Mouse (Mus musculus): ENCODE measurements at regions not wholly inside any gene's neighbourhood (a gene's known extent, or its start where the extent isn't known, plus 50 kb on each side); places are given as distances from the start of the nearest gene placed in this dataset.

DNA sequence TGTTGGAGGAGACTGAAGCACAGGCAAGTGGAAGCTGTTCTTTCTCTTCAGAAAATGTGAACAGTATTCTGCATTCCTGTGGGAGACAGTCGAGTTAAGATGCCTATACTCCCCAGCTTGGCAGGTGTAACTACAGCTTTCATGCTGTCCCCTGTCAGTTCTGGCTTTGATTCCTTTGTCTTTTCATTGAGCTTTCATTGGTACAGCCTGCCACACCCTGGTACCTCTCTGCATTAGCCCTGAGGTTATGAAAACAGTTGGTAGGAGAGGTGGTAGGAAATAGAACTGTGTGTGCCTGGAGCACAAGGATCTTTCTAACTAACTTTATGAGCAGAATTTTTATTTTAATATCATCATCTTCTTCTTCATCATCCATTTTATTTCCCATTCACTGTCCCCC lies 551.6 kb downstream of the Car8 start:
- DNase-seq (ENCODE audit: low spot score) = no peak

DNA sequence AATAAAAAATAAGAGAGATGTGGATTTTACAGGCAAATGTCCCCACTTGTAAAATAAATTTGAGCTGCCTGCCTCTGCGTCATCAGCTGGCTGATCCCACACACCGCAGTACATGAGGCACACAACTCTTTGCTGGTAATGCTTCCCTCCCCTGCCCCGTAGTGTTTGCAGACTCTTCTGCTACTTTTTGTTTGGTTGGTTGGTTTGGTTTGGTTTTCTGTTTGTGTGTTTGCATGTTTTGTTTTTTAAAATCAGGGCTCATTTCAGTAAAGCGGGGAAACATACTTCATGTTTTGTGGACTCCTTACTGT lies 568.1 kb downstream of the Car8 start:
- intact Hi-C loops (cut with DNase I) = no loop called here
- no peak for DNase-seq (ENCODE audit: low spot score)

More for the DNA sequence above, 551.6 kb downstream of the Car8 start:
- intact Hi-C loops (cut with DNase I) = no loop called here

DNA sequence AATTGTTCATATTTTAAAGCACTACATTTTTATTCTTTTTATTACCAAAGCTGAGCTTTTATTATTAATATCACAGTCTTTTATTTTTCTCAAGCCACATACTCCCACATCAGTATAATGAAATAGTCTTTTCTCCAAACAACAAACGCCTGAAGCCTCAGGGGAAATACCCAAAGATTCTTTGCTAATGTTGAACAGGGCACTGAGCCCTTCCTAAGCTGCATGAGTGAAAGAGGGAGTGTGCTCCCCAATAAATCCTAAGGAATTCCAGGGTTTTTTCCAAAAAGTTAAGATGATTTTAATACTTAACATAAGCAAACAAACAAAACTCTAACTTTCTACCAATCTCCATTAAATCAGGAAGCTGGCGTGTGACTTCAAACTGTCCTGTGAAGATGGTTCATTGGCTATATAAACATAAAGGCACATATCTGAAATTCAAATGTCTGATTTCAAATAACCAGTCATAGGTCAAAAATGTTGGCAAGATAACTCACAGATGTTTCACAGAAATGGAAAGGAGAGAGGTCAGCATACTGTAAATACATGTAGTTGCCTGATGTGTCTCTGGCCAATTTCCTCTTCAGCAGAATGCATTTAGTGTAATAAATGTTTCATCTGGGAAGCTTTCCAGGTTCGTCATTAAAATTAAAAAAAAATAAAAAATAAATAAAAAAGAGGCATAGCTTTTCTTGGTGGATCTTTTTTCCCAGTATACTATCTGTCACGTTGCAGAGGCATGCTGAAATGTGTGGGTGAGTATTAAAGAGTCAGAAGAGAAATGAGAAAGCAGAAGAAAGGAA lies 568.6 kb downstream of the Car8 start:
- intact Hi-C loops (cut with DNase I) = no loop called here
- no peak for DNase-seq (ENCODE audit: low spot score)

DNA sequence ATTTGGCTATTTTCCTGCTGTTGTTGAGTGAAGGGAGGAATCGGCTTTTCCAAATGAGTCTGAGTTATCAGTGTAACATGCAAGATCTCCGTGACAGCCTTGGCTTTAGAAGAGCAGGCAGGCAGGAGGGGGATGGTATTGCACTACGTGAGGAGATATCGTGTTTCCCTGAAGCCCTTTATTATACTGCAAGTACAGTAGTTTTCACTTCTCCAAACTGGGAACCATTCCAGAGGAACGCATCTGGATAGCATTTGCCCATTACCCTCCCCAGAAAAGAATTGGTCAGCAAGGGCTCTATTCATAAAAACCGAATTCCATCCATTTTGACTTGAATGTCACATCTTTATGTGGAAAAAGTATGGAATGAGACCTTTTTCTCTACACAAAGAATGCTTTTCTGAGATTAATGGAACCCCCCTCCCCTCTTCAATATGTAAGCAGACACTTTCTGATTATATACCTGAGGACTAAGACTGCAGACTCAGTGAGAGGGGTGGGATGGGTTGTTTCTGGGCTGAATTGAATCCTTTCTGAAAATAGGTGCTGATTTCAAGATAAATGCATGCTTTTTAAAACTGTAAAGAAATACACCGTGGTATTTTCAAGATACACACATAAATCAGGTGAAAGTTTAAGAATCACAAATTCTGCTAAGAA lies 571.8 kb downstream of the Car8 start:
- no peak for DNase-seq (ENCODE audit: low spot score)
- intact Hi-C loops (cut with DNase I) = no loop called here

DNA sequence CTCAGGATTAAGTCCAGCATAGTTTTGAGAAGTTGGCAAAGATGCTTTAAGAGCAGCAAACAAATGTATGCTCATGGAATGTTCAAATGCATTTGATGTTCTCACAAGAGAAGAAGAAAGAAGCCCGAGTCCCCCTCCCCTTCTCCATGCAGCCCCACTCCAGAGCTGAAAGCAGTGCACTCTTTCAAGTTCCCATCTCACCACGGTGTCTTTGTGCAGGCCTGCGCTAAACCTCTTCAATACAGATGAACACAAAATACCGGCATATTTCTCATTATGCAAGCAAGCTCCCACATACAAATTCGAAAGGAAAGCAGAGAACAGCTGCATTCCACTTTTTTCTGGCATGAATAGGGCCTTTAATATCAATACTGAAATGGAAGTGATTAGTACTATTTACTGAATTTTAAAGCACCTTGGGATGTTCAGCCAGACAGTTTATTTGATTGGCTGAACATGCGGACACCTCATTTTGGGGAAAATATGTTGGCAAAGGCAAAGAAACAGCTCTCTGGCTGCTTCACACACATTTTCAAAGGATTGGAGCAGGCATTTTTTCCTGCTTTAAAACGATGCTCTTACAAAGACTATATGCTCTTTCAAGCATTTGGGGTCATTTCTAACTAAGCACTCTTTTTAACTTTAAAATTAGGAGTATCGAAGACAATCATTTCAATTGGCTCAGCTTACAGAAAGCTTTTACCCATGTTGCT lies 595.8 kb downstream of the Car8 start:
- DNase-seq (ENCODE audit: low spot score) = no peak
- intact Hi-C loops (cut with DNase I) = no loop called here

DNA sequence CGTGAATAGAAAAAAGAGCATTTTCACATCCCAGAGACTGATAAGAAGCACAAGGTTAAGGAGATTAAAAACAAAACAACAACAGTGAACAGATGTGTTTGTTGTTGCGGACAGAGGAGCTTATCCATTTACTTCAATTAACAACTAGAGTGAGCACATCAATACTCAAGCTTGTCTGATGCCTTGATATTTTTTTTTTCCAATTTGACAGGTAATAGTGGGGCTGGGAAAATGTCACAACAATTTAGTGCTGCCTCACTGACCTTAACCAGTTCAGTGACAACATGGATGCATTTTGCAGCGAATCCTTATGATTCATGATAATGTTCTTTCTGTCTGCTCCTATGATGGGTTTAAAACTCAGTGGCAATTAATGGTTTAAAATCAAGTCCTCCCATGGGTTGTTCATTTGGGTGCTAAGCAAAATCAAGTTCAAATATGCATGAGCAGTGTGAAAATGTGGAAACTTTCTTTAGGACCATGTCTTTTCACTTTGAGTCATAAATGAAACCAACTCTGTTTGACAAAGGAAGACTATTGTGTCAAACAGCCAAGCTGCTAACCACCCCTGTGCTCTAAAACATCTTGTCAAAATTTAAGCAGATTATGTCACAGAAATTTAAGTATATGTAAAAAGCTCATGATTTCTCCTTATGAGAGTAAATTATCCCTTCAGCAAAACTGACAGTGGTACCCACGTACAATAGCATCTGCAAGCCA lies 641.0 kb downstream of the Car8 start:
- intact Hi-C loops (cut with DNase I) = no loop called here
- DNase-seq (ENCODE audit: low spot score) = no peak

DNA sequence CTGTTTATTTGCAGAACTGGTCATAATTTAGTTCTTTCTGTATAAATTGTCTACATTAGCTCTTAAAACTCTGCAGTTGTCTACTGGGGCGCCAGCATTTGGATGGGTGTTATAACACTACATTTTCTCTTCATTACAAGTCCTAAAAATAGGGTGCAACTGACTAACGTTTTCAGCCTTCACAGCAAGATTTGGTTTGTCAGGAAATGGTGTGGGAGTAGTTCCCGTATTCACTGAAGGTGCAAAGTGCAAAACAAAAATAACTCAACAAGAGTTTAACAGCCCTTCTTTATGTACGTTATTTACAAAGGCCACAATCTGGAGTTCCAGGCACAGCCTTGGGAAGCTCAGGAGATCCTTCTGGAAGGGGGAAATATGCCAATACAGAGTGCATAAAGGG lies 642.7 kb downstream of the Car8 start:
- DNase-seq (ENCODE audit: low spot score) = no peak
- intact Hi-C loops (cut with DNase I) = no loop called here

DNA sequence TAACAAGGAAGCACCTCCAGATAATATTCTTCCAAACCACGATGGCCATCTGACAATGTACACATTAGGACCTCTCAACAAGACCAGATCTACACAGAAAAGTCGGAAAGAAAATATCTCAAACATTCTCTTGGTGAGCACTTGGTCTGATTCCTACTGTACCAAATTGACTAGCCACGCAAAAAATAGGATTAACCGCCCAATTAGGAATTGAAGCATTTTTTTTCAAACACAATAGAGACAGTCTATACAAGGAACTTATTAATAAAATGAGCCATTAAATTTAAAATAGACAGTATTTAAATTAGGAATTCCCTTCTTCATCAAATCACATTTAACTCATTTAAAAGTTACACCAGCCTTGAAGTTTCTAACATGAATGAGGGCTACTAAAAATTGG lies 655.0 kb downstream of the Car8 start:
- intact Hi-C loops (cut with DNase I) = no loop called here
- no peak for DNase-seq (ENCODE audit: low spot score)

DNA sequence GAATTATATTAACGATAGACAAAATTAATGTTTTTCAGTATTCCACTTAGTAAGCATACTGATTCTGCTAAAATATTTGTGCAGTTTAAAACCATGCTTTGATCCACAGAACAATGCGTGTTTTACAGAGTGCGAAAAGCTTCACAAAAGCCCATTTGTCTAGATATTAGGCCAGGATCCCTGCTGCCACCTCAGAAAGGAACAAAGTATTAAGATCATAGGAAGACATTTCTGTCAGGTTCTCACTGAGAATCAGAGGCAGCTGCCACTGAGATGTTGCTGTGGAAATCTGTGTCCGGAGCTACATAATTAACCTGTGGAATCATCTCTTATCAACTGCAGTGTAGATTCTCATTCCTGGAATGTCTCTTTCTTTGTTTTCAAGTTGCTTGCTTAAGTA lies 656.9 kb downstream of the Car8 start:
- intact Hi-C loops (cut with DNase I) = no loop called here
- DNase-seq (ENCODE audit: low spot score) = no peak

DNA sequence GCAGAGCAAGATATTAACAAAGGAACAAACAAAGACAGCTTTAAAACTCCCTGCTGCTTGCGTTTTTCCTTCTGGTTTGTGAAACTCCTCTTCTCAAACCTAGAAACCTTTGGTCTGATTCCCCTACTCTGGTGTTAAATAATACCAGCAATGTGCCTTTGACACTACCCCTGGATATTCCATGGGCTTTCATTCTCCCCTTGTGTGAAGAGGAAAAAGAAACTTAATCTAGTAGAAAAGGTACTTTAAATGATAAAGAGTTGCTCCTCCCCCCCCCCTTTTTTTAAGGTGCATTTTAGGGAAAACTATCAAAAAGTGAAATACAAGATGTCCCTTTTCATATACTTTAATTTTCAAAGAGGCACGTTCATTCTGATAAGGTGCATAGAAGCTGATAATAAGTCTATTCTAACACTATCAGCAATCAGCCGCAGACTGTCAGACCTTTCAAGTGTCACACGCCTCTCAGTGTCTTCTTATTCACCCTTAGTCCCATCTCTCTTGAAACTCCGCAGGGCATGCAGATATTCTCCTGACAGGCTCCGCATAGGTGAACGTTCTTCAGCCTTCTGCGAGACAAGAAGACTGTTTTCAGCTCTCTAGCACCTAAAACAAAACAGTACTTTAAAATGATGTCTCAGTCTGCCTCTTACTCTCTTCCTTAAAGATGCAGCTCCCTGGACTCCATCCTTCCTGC lies 657.5 kb downstream of the Car8 start:
- intact Hi-C loops (cut with DNase I) = no loop called here
- no peak for DNase-seq (ENCODE audit: low spot score)

DNA sequence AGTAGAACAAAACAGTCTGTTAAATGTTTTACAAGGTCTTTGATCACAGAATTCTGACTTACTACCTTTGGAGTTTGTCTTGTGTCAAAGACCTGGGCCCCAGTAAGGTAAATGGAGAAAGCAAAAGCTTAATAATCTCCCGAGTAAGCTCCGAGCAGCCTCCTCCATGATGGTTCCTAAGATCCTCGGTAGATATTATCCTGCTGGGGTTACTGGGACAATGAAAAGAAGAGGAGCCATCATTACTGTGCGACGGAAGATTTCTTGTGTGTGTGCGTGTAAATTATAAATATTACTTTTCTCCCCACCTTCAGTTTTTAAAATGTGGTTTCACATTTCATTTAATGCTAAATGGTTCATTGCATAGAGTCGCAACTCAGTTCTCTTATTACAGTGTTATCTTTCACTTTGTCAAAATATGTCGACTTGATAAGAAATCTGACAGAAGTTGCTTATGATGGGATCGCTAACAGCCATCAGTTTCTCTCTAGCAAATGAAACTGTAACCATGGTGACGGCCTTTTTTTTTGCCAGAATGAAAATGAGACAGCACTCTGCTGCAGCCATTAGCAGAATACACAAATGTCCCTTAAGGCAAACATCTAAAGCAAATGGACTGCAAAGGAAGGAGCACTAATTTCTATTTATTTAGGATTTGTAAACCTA lies 658.2 kb downstream of the Car8 start:
- no peak for DNase-seq (ENCODE audit: low spot score)
- intact Hi-C loops (cut with DNase I) = no loop called here

DNA sequence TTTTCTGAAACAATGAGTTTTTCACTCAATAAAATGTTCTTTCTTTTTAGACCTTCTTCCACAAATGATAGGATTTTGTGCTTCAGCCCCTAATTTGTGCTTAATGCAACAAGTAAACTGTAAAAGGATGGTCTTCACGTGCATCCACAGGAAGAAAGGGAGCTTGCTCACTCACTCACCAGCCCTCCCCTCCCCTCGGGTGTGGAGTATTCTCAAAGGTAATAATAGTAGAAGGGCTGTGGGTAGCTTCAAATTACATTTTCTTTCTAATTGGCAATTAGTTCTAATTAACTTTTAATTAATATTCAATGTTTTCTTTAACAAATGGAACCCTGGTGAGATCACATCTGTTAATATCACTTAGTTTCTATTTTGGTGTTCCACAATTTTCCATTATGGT lies 664.8 kb downstream of the Car8 start:
- no peak for DNase-seq (ENCODE audit: low spot score)
- intact Hi-C loops (cut with DNase I) = no loop called here

DNA sequence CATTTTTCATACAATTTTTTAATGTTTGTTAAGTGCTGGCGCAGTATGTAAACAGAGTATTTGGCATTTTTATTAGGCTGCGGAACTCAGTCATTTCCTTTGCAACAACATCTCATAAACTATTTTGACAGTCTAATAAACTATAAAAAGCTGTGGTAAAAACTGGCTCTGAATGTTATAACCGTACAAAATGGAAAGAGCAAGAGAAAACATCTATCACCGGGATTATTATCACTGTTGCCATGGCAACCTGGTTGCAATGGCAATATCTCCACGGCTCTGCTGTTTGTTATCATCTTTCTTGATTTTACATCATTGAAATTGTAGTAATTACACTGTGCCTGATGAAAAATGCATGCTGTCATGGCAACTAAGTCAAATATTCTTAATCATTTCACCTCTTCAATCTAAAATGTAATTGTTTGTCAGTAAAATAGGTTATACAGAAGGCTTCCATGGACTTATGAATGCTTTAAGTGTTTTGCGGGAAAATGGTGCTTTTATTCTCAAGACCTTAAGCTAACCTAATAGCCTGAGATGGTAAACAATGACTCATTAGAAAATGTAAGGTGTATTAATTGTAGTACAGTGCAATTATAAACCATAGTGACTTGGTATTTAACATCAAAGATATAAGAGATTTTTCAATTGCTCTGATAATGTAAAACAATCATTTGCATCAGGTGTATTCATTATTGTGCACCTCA lies 671.0 kb downstream of the Car8 start:
- intact Hi-C loops (cut with DNase I) = no loop called here
- no peak for DNase-seq (ENCODE audit: low spot score)

DNA sequence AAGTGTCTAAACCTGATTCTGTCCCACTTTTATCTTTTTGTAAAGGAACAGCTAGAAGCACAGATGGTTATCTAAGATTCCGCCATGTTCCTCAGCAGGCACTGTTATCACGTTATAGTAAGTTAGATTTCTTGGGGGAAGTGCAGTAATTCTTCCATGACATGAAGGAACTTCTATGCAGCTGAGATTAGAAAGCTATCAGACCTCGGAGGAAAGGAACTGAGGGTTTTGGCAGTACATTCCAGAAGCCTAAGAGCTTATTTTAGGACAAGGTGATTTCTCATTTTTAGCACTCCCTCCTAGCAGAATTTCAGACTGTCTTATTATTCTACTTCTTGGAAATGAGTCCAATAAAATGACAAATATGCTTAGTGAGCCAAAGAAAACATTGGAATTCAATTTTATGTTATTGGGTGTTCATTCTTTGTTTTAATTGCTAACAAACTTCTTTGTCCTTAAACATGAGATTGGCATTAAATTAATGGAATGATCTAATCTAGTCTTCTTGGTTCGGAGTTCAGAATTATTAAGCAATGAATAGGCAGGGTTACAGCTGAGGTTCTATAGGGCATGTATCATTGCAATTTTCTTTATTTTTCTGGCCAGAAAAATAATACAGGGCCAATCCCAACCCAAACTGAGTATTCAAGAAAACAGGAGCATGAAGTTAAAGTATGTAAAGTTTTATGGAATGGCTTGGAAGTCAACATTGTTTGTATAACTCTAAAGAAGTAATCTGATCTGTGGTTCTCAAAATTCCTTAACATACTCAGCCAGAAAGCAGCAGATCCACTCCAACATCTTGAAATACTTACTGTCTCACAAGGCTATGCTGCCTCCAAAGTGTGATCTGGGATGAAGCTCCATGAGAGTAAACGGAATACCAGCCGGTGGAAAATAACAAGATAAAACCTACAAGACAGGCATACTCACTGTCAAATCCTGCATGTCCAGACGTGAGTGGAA lies 678.7 kb downstream of the Car8 start:
- no peak for DNase-seq (ENCODE audit: low spot score)
- intact Hi-C loops (cut with DNase I) = no loop called here

DNA sequence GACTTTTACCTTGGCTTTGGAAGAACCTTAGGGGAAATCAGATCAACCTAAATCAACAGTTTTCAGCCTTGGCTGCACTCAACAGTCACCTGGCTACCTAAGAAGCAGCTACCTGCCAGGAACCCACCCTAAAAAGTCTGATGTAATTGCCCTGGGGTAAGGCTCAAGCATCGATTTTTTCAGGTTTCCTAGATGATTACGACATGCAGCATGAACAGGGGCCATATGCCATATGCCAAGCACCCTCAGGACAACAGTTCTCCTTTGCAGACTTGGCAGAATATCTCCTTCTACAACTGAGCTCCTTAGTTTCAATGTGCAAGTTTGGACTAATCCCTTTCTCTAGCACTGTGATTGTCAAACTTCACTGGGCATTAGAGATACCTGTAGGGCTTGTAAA lies 680.1 kb downstream of the Car8 start:
- no peak for DNase-seq (ENCODE audit: low spot score)
- intact Hi-C loops (cut with DNase I) = no loop called here

DNA sequence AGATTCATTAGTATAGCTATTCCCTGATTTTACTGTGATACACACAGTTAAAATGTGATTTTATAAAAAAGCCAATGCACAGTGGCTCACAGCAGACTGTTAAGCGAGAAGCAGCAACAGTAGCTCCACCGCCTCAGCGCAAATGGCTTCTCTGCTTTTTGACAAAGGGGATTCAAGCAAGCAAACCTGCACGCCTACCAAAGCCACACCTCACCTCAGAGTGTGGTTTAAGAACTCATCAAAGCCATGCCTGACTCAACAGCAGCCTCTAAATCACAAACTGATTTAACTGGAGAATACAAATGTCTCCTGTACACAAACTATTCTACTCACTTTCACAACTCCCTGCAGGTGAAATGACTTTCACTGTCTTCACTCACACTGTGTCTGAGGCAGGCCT lies 704.5 kb downstream of the Car8 start:
- intact Hi-C loops (cut with DNase I) = no loop called here
- no peak for DNase-seq (ENCODE audit: low spot score)

DNA sequence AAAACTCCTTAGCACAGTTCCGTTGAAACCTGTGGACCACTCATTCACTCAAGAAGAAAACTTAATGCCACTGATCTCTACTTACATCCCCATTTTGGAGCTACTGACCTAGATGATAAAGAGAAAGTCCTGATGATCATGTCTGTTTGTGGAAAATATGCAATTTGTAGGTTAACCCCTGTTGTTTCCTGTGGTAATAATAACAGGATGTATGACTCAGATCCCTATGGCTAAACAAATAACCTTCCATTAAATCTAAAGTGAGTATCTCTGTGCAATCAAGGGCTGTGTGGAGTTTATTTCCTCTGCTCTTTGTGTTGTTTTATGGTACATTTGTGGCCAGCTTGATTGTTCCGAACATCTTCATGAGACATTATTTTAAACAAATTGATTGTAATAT lies 711.1 kb downstream of the Car8 start:
- DNase-seq (ENCODE audit: low spot score) = no peak
- intact Hi-C loops (cut with DNase I) = no loop called here

DNA sequence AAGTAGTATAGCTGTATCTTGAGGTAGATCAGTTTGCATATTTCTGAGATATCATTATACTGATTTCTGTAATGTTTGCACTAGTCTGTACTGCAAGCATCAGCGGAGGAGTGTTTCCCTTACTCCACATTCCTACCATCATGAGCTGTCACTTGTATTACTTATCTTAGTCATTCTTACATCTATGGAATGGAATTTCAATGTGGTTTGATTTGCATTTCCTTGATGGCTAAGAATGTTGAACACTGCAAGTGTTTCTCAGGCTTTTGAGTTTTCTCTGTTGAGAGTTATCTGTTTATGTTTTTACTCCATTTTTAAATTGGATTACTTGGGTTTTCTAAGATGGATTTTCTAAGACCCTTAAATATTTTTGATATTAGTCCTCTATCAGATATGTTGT lies 725.8 kb downstream of the Car8 start:
- no peak for DNase-seq (ENCODE audit: low spot score)
- intact Hi-C loops (cut with DNase I) = no loop called here

Measured in heart, postnatal 25 days (tissue).